Mouse (Mus musculus) adrenal gland, postnatal 36 days (tissue): ENCODE measurements around the gene Ank3. TPM values are rescaled to one million over a fixed set of nuclear protein-coding genes. Genes with fewer than 3 reads are reported as not detected.

Experiments used
- DNase-seq, 2 experiments: peaks; one replicate each; pipeline ENCODE4 v3.0.0; 2021; ENCODE audit warnings: mixed read lengths in 1 of 2
- total RNA-seq, 2 experiments: library from RNA; stranded (reverse); gene quantifications; 2 replicates each; pipeline ENCODE4 v1.2.3; 2021

Ank3 gene
- total RNA-seq, 2 experiments from 2014 or later = 10.4 to 13.6 TPM

DNA sequence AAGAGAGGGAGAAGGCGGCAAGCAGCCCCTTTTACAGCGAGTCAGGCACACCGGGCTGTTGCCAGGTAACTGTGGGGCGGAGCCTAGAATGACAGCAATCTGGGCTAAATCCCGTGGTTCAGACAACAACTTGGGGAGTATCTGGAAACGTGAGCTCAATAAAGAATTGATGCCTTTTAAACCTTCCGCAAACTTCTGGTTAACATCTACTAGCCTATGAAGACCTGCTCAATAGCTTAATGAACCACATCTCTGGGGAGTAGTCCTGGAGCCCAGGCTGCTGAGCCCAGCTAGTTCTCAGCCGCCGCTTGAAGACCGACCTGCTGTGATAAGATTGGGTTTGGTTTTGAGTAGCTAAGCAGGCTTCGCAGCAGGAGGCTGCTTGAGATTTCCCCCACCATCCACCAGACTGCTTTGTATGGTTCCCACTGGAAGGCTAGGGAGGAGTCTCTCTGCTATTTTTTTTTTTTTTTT, 175.7 kb downstream of the Ank3 start:
- peak; percentile 20 to 27 for DNase-seq

DNA sequence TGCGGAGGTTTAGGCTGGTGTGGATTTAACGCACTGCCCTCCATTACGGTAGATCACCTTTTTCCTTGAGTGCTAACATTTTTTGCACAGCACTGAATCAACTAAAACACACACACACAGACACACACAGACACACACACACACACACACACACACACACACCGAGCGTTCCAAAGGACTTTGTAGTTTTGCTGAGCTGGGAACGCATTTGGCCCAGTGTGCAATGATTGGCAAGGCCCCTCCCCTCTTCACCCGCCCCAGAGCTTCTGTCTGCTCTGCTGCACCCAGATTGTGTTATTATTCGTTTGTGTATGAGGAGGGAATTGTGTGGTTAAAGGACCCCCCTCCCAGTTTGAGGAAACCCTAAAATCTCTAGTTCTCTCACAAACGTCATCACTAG, 176.3 kb downstream of the Ank3 start:
- no peak for DNase-seq

DNA sequence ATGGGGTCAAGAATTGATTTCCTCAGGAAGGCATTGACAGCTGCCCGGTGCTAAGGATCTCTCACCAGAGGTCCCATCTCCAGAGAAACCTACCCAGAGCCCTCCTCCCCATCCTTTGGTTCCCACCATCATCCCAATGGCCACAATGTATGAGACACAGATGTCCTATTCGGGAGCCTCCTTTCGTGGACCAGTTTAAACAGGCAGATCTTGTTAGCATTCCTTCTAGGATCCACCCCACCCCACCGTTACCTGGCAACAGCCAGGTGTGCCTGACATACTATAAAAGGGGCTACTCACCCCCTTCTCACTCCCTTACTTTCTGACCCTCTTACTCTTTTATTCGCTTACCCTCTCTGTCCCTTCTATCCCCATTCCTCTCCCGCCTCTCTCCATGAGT, 176.9 kb downstream of the Ank3 start:
- DNase-seq = no peak

DNA sequence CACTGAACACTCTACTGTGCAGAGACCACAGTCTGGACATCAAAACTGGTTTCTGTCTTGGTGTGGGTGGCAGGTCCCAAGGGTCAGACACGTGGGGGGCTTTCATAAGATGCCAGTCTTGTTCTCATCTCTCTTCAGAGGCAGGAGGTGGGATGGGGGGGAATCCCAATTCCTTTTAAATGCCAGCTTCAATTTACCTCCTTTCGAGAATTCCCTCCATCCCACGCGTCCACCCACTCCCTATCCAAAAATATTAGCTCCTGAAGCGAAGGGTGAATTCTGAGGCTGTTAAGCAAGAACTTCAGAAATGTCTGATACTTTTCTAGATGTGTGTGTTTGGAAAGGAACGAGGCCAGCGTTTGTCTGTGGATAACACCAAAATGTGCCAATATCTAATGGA, 177.7 kb downstream of the Ank3 start:
- DNase-seq = no peak

DNA sequence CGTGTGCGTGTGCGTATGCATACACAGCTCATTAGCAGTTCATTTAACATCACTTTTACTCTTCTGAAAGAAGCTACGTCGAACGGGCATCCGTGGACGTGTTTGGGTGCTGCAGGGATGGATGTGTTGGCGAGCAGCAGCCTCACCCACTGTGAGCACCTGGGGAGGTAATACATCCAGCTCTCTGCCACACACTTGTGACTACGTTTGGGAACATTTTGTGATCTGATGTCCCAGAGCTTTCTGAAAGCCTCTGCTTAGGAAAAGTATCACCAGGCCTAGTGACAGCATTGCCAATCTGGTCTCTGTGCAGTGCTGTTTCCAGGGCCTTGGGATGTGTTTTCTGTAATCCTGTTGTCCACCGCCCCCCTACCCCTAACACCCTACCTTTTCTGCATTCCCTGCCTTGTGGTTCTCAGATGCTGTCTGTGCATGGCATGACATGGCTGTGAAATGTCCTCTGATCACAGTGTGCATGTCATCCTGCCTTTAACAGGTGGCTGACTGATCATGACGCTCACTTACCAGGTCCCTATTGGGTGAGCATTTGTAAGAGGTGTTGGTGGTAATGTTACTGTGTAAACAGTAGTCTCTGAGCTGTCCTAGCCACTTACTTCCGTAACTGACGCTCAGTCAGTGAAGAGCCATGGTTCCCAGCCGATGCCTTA, 178.6 kb downstream of the Ank3 start:
- DNase-seq = no peak

DNA sequence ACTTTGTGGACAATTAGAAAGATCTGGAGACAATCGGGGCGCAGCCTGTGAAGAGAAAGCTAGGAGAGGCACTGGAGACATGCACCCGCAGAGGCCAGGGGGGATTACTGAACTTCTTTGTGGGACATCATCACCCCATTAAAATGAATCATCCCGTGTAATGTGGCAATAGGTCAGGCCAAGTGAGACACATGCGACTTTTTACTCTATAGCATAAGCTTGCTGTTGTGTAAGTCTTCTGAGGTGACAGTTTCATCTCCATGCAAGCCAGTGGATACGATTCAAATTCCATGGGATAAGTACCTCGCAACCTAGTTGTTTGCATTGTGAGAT, 179.1 kb downstream of the Ank3 start:
- DNase-seq = no peak

DNA sequence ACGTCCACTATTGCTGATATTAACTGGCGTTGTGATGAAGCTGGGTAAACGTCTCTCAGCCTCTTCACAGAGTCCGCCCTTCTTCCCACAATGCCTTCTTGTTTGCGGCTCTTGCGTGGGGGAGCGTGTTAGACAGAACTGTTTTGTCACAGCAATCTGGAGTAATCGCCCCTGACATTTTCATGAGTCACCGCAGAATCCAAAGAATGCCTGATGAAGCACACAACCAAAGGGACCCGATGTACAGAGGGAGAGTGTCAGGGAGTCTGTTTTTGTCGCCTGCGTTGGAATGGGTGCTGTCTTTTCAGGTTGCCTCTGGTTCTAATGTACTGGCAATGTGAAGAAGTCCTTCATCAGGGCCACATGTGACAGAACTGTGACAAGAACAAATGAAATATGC, 181.0 kb downstream of the Ank3 start:
- peak; percentile 68 to 75 for DNase-seq

DNA sequence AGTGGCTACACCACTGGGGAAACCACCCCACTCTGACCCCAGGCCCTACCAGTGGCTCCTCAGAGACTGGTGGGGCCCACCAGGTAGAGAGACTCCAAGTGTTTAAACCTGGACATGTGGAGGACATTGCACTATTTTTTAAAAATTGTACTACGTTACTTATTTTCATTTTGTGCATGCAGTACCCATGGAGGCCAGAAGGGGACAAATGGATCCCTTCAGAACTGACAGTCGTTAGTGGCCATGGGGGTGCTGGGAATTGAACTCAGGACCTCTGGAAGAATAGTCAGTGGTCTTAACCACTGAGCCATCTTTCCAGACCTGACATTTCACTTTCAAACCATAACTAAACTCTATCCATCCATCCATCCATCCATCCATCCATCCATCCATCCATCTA, 183.0 kb downstream of the Ank3 start:
- no peak for DNase-seq

DNA sequence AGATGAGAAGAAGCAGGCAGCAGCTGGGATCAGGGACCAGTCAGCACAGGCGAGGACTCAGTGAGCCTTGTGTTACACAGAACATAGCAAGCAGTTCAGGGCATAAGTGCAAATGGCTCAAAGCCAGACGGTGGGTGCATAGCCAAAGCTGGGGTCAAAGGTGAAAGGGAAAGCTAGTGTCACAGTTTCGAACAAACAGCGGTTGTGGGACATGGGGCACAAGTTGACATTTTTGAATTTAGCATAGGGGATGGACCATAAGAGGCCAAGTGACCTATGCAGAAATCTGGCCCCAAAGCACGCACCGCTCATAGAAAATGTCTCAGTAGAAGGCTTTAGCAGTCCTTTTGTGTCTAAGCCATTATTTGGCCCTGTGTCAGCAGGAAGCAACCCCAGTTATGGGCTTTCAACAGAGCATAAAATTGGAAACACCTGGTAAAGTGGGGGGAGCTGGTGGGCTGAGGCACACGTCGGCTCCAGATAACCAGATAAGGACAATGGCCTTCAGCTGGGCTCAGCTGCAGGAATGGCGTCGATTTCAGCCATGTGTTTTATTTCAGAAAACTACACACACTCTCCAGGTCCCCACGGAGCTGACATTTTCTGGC, 185.4 kb downstream of the Ank3 start:
- peak; percentile 5 to 23 for DNase-seq

DNA sequence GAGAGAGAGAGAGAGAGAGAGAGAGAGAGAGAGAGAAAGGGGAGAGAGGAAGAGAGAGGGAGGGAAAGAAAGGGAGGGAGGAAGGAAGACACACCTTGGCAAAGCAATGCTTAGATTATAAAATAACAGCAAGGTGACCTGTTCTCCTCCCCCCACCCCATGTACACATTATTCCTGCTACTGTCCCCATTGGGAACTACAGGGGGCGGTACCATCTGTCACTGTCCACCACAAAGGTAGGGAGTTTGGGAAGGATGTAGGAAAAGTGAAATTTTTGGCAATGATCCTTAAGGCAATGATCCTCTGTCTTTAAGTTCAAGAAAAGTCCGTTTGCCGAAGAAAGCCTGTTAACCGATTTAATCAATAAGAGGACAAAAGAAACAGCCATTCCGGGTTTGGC, 186.0 kb downstream of the Ank3 start:
- DNase-seq = no peak

DNA sequence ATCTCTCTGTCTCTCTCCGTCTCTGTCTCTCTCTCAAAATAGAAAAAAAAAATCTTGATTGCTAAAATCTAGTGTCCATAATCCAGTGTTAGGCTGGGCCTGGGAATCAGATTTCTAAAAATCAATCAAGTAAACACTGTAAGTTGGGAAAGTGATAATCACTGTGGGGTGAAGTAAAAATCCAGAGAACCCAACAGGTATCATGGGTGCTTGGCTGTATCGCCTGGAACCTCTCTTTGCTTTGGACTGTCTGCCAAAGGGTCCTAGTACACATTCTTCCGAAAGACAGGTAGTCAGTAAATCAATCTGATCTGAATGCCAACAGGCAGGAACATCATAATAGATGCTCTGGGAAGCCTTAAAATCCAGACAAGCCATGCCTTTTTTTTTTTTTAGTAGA, 186.7 kb downstream of the Ank3 start:
- no peak for DNase-seq

DNA sequence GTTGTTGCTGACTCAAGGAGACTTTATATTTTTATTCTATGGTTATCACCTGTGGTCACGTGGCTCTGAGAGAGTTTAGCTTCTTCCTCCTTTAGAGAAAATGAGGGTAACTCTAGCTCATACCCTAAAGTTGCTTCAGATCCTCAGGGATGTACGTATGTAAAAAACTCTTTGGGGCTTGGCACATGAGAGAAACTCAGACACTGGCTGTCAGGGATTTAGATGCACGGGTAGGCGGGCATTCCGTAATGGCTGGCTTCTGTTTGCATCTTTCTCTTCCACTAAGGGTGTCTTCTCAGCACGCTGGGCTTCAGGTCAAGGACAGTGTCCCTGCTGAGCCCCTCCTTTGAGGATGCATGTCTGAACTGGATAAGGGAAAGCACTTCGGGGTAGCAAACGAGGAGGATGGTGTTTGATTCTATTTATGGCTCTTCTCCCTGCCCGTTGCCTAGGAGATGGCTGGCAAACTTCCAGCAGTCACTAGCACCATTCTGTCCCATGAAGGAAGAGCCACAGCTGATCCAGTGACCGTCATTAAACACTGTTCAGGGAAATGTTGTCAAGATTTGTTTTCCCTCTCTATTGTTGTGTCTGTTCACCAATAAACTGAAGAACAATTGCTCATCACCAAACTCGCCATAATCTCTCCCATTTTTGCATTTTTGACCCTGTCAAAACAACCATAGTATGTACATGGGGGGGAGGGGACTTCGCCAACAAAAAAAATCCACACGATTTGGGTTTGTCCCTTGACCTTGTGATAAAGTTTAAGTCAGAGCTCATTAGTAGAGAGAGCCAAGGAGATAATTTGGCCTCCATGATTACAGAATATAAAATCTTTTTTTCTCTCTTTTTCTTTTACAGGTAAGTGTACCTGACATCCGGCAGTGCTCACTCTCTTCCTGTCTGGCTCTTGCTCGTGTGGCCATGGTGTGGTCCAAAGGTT, 195.9 kb downstream of the Ank3 start:
- DNase-seq = peak; percentile 67 to 76

DNA sequence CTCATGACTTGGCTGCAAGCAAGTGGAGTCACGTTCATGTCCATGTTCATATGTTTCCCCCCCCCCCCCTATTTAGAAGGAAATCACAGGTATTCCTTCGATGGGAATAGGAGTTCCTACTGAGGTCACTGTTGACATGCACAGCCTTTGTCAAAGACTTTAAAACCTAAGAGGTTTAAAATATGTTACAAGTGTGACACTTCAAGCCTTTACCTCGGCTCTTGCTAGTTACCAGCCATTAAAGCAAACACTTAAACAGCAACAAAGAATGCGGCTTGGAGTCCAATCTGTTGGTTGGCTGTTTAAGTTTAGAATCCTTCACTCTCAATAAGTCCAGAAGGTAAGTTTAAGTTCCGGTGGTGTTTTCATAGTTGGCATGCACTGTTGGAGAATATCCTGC, 196.9 kb downstream of the Ank3 start:
- no peak for DNase-seq

DNA sequence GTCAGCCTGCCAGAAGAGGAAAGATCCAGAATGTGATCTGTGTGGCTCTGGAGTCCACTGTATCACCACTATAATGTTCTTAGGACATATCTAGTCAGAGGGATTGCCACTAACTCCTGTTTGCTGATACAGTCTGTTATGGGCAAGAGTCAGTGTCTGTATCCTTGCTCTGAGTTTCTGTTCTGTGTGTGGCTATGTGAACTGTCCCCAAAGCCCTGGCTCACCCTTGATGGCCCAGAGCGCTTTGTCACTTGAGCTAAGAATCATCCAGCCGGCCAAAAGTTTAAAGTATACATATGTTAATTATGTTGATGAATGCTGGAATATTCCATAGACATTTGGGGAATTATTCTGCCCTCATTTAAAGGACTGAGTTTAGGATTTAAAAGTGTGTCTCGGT, 202.9 kb downstream of the Ank3 start:
- DNase-seq = no peak

DNA sequence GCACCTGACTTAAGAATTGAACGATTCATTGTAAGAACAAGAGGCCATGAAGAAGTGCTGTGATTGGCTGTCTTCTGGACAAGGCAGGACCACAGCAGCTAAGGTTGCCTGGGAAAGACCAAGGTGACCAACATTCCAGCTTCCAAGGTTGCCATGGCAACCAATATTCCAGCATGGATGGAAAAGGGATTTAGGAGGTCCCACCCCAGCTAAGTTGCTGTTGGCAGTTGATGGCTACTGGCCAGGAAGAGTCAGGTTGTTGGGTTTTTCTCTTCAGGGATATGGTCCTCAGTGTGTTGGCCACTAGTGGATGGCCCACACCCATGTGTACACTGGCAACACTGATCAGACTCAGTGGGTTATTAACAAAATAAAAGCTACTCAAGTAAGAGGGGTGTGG, 204.1 kb downstream of the Ank3 start:
- DNase-seq = no peak

DNA sequence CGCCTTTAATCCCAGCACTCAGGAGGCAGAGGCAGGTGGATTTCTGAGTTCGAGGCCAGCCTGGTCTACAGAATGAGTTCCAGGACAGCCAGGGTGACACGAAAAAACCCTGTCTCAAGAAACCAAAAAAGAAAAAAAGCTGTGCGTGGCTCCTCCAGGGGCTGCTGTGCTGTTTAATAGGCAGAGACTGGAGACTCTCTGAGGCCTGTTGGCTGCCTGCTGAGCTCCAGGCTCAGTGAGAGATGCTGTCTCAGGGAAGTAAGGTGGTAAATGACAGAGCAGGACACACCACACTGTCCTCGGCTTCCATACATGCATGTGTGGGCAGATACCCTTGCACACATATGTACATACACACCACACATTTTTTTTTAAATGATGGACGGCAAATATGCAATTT, 206.0 kb downstream of the Ank3 start:
- DNase-seq = no peak

DNA sequence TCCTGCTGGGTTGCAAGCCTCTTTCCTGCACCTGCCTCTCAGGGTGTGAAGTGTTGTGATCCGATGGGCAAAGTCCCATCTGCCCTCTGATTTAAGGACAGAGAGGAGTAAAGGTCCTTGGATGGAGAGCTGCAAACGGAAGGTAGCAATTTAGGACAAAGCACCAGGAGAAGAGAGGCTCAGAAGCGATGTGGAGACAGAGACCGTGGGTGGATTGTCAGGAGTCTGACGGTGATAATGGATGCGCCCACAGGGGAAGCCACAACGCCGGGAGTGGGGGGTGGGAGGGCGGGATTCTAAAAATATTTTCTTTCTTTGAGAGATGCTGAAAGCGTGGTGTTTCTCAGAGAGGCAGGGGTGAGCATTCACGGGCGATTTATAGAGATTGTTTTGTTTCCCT, 206.6 kb downstream of the Ank3 start:
- no peak for DNase-seq

DNA sequence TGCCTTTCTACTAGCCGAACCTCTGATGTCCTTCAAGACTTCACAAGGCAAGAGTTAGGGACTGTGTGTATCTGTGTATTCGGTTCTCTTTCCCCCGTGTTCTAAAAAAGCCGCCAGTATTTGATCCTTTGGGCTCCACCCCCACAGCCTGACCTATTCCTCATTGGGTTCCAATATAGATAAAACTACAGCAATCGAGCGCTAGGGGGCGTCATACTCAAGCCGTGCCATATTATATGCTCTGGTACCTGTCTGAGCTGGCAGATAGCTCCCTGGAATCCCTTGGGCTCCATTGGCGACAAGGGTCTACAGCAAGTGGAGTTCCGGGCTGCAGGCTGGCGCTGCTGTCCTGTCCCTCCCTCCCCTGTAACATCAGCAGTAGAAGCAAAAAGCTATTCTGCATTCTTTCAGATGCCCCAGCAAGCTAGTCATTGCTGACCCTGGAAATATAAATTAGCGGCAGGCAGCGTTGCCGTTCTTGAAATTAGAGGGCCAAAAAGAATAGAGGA, 209.1 kb downstream of the Ank3 start:
- no peak for DNase-seq

DNA sequence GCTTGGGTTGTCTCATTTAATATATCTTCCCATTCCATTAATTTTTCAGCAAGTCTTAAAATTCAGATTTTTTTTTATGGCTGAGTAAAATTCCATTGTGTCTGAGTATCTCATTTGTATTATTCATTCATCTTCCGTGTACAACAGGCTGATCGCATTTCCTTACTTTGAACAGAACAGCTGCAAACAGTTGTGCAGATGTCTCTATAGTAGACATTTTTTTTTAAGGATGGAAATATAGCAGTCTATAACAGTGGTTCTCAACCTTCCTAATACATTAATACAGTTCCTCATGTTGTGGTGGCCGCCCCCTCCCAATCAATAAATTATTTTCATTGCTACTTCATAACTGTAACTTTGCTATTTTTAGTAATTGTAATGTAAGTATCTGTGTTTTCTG, 212.7 kb downstream of the Ank3 start:
- no peak for DNase-seq

DNA sequence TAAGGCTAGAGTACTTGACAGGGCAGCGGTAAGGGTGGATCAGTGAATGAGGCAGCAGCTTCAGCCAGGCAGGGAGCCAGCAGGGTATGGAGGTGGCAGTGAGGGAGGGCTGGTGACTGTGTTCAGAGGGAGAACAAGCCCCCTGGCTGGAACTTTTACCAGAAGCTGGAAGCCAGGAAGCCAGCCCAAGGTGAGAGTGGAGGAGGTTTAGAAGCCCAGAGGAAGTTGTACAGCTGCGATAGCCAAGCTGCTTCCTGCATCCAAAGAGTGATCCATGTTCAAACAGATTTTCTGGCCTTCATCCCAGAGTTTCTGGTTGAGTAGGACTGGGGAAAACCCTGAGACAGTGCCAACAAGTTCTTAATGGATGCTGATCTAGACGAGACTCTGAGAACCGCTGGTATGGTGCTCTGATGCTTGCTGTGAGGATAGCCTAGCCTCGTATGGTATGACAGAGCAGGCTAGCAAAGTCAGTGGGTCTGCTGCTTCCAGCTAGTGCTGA, 213.3 kb downstream of the Ank3 start:
- DNase-seq = peak; percentile 34 to 37

DNA sequence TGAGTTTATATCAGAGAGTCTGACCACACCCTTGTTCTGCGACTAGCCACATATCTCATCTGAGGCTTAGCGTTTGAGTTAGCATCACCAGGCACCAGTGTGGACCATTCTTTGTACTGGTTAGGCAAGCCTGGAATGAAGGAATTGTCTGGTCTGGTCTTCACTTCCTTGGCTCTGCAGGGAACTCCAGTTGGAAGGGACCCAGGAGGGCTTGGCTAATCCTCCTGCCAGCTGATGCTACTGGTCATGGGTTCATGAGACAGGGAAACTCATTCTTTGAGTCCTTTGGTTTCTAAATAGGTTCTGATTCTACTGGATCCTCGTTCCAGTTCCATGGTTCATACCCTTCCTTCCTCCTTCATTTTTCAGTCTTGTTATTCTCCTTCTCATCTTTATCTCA, 218.4 kb downstream of the Ank3 start:
- DNase-seq = no peak

DNA sequence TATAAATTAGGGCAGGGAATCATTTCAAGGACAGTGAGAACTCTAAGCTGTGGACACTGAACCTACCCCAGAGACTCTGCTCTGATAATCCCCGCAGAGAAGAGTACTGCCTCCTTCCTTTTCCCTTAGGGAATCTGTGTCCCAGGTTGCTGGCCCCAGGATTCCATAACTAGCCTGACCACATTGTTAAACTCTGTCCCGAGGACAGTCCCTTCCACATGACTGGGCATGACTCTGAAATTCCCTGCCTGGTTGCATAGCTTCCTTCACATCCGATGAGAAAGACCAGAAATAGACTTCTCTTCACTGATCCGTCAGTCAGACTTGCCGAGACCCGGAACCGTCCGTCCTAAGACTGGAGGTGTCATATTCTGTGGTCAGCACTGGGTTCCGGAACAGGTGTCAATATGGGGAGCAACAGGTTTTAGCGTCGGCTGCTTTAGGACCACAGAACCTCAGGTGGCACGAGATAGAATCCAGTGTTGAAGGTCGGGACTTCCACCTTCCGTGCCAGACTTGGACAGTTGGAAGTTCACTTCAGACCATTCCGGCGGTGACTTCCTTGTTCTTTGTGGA, 219.1 kb downstream of the Ank3 start:
- DNase-seq = no peak
